Mouse (Mus musculus) hindbrain, embryonic 11.5 days (tissue): ENCODE data around the gene Spaca9. TPM values are rescaled to one million over a fixed set of nuclear protein-coding genes. Genes with fewer than 3 reads are reported as not detected.
A peak's percentile ranks its signal among the peaks of the same experiment; 100 is the strongest.

ENCODE experiments used
- ATAC-seq: fragments of 200-750 bp; cut with Nextera tagmentation; 2 replicates; pipeline ENCODE4 v1.8.0; 2017; ENCODE audit warnings: mild to moderate bottlenecking, moderate TSS enrichment, moderate library complexity; ENCODE audit not compliant: low FRiP score
- DNase-seq: peaks from one replicate; pipeline ENCODE4 v3.0.0-alpha.2; 2015; ENCODE audit warnings: low spot score
- H3K27ac ChIP-seq: fragments of 300-500 bp; sonication (generic); 2 replicates; pipeline ENCODE4 v1.5.1; 2014; ENCODE audit warnings: mild to moderate bottlenecking, low read depth, low read length
- H3K27me3 ChIP-seq: fragments of 300-500 bp; sonication (generic); 2 replicates; pipeline ENCODE4 v1.6.1; 2014; ENCODE audit warnings: mild to moderate bottlenecking, low read length, moderate library complexity, mixed read lengths; ENCODE audit not compliant: control insufficient read depth, insufficient read depth
- H3K36me3 ChIP-seq: fragments of 300-500 bp; sonication (generic); 2 replicates; pipeline ENCODE4 v1.6.1; 2014; ENCODE audit warnings: mild to moderate bottlenecking, low read length, moderate library complexity, mixed read lengths; ENCODE audit not compliant: control insufficient read depth, insufficient read depth
- H3K4me1 ChIP-seq: fragments of 300-500 bp; sonication (generic); replicated peaks from 2 replicates; pipeline ENCODE4 v1.6.1; 2014; ENCODE audit warnings: low read length, mixed read lengths; ENCODE audit not compliant: control insufficient read depth, insufficient read depth
- H3K4me2 ChIP-seq: fragments of 300-500 bp; sonication (generic); replicated peaks from 2 replicates; pipeline ENCODE4 v1.6.1; 2014; ENCODE audit warnings: mild to moderate bottlenecking, low read depth, low read length
- H3K4me3 ChIP-seq: fragments of 300-500 bp; sonication (generic); 2 replicates; pipeline ENCODE4 v1.5.1; 2014; ENCODE audit warnings: low read depth, low read length
- H3K9ac ChIP-seq: fragments of 300-500 bp; sonication (generic); 2 replicates; pipeline ENCODE4 v1.6.1; 2014; ENCODE audit warnings: low read depth, low read length
- H3K9me3 ChIP-seq: fragments of 300-500 bp; sonication (generic); 2 replicates; pipeline ENCODE4 v1.6.1; 2016; ENCODE audit warnings: low read length; ENCODE audit not compliant: control insufficient read depth
- WGBS: fragments of 180-500 bp; shearing (Covaris S2); extraction: QIAGEN DNeasy Blood & Tissue Kit; methylation state at CpG from one replicate; pipeline ENCODE4 v1.1.7; 2014; 5-methylcytosine and 5-hydroxymethylcytosine counted together
- polyA plus RNA-seq: library from polyadenylated mRNA; unstranded; fragments of >200 nt; fragmentation: Nextera tagmentation; extraction: Ambion mirVana; gene quantifications from 2 replicates; pipeline ENCODE4 v1.2.1, GENCODE M21; 2014

Gene Spaca9
- polyA plus RNA-seq, 1 experiment from 2014 or later = 3.3 TPM

- H3K9ac ChIP-seq = no peak overlapping the region
- H3K36me3 ChIP-seq = no peaks in the 10 kb centered on the region
- ATAC-seq (no peak), DNase-seq (no peak)
- H3K4me3 ChIP-seq = no peak overlapping the region
- no peak overlapping the region for H3K4me2 ChIP-seq
- H3K27ac ChIP-seq = no peak overlapping the region
- WGBS = 75% methylated on average over 8 of the region's 9 CpGs
- H3K27me3 ChIP-seq = no peaks in the 10 kb centered on the region
- H3K4me1 ChIP-seq = peaks cover 3% of the 10 kb centered on the region; the same call in 1 of the 2 replicates
- no peaks in the 10 kb centered on the region for H3K9me3 ChIP-seq
Measured at GRCm38 (mm10) chr2:28723912-28724311, 24.4 kb upstream of the Spaca9 start.

- ATAC-seq (no peak), DNase-seq (no peak)
- 91% methylated on average over 8 of the region's 8 CpGs for WGBS
Measured at GRCm38 (mm10) chr2:28722419-28722818, 22.9 kb upstream of the Spaca9 start.

GRCm38 (mm10) chr2:28713036-28713435 lies 13.5 kb upstream of the Spaca9 start:
- H3K36me3 ChIP-seq = no peaks in the 10 kb centered on the region
- H3K27ac ChIP-seq = no peak overlapping the region
- ATAC-seq (no peak), DNase-seq (no peak)
- H3K4me2 ChIP-seq = no peak overlapping the region
- H3K27me3 ChIP-seq = no peaks in the 10 kb centered on the region
- no peak overlapping the region for H3K4me3 ChIP-seq
- WGBS = 85% methylated on average over 8 of the region's 8 CpGs
- no peaks in the 10 kb centered on the region for H3K4me1 ChIP-seq
- H3K9me3 ChIP-seq = no peaks in the 10 kb centered on the region
- no peak overlapping the region for H3K9ac ChIP-seq

More at GRCm38 (mm10) chr2:28722419-28722818, 22.9 kb upstream of the Spaca9 start:
- Histone ChIP-seq H3K9me3 (no peaks in the 10 kb centered on the region), H3K4me1 (peaks cover under 1% of the 10 kb centered on the region; the same call in 1 of the 2 replicates), H3K9ac (no peak overlapping the region), H3K27me3 (no peaks in the 10 kb centered on the region), H3K4me2 (no peak overlapping the region), H3K36me3 (no peaks in the 10 kb centered on the region), H3K4me3 (no peak overlapping the region), H3K27ac (no peak overlapping the region)

GRCm38 (mm10) chr2:28706787-28707186 lies 7.3 kb upstream of the Spaca9 start:
- ATAC-seq = no peak
- Histone ChIP-seq H3K9ac (no peak overlapping the region), H3K9me3 (no peaks in the 10 kb centered on the region), H3K4me1 (no peaks in the 10 kb centered on the region), H3K4me2 (no peak overlapping the region), H3K36me3 (no peaks in the 10 kb centered on the region), H3K27ac (no peak overlapping the region), H3K27me3 (no peaks in the 10 kb centered on the region), H3K4me3 (no peak overlapping the region)
- 80% methylated on average over 6 of the region's 6 CpGs for WGBS
- no peak for DNase-seq

GRCm38 (mm10) chr2:28706106-28706636 lies 6.6 kb upstream of the Spaca9 start:
- Histone ChIP-seq H3K4me1 (no peaks in the 10 kb centered on the region), H3K9ac (no peak overlapping the region), H3K27me3 (no peaks in the 10 kb centered on the region), H3K9me3 (no peaks in the 10 kb centered on the region), H3K27ac (no peak overlapping the region), H3K4me3 (no peak overlapping the region), H3K36me3 (no peaks in the 10 kb centered on the region), H3K4me2 (no peak overlapping the region)
- ATAC-seq (no peak), DNase-seq (no peak)
- 73% methylated on average over 8 of the region's 8 CpGs for WGBS

GRCm38 (mm10) chr2:28701646-28702262 lies 2.2 kb upstream of the Spaca9 start:
- Histone ChIP-seq H3K4me2 (no peak overlapping the region), H3K4me3 (no peak overlapping the region), H3K27me3 (no peaks in the 10 kb centered on the region), H3K4me1 (no peaks in the 10 kb centered on the region), H3K27ac (no peak overlapping the region), H3K9ac (no peak overlapping the region), H3K36me3 (no peaks in the 10 kb centered on the region), H3K9me3 (no peaks in the 10 kb centered on the region)
- no peak for ATAC-seq
- WGBS = 75% methylated on average over 8 of the region's 8 CpGs
- no peak for DNase-seq

GRCm38 (mm10) chr2:28698566-28698965 lies 961 bp downstream of the Spaca9 start:
- ATAC-seq = no peak
- no peak overlapping the region for H3K27ac ChIP-seq

GRCm38 (mm10) chr2:28692692-28693091 lies 6.8 kb downstream of the Spaca9 start:
- Histone ChIP-seq H3K9ac (no peak overlapping the region), H3K27me3 (no peaks in the 10 kb centered on the region), H3K36me3 (no peaks in the 10 kb centered on the region), H3K4me2 (no peak overlapping the region), H3K4me3 (no peak overlapping the region), H3K4me1 (no peaks in the 10 kb centered on the region), H3K9me3 (no peaks in the 10 kb centered on the region), H3K27ac (no peak overlapping the region)
- DNase-seq (no peak), ATAC-seq (no peak)
- 71% methylated on average over 9 of the region's 9 CpGs for whole genome bisulfite sequencing

More at GRCm38 (mm10) chr2:28698566-28698965, 961 bp downstream of the Spaca9 start:
- WGBS = 80% methylated on average over 5 of the region's 5 CpGs
- H3K4me1 ChIP-seq = no peaks in the 10 kb centered on the region
- no peak for DNase-seq
- H3K4me3 ChIP-seq = no peak overlapping the region
- no peak overlapping the region for H3K4me2 ChIP-seq
- no peaks in the 10 kb centered on the region for H3K27me3 ChIP-seq
- H3K36me3 ChIP-seq = no peaks in the 10 kb centered on the region
- H3K9ac ChIP-seq = no peak overlapping the region
- H3K9me3 ChIP-seq = no peaks in the 10 kb centered on the region

- H3K4me3 ChIP-seq = no peak overlapping the region
- H3K4me1 ChIP-seq = no peaks in the 10 kb centered on the region
- H3K4me2 ChIP-seq = no peak overlapping the region
- H3K27me3 ChIP-seq = no peaks in the 10 kb centered on the region
- ATAC-seq (no peak), DNase-seq (peak; percentile 66)
- H3K36me3 ChIP-seq = no peaks in the 10 kb centered on the region
- no peaks in the 10 kb centered on the region for H3K9me3 ChIP-seq
- H3K9ac ChIP-seq = no peak overlapping the region
- WGBS = 50% methylated on average over 3 of the region's 3 CpGs
- no peak overlapping the region for H3K27ac ChIP-seq
Measured at GRCm38 (mm10) chr2:28688431-28688830, 11.1 kb downstream of the Spaca9 start.
